Mouse (Mus musculus): ENCODE measurements around the gene Ildr1. TPM values are rescaled to one million over a fixed set of nuclear protein-coding genes. Genes with fewer than 3 reads are reported as not detected.

The Ildr1 gene
- polyA plus RNA-seq, 1 experiment from 2014 or later, result not detected

DNA sequence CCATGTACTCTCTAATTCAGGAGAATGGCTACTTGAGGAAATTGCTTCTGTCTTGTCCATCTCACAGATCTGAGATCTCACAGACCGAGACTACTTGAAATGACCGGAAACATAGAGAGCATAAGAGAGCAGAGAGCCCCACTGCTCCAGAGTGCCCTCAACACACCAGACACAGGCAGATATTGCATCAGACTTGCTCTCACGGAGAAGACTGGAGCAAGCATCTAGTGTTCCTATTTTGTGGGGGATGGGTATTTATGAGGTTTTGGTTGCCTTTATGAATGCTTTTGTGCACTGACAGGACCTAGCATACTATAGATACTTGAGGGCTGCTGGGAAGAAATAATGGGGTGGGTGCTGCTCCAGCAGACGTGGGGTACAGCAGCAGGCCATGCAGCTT, 20.6 kb upstream of the Ildr1 start:
- no peaks in the 10 kb centered on the region for H3K9me3 ChIP-seq
- no peak overlapping the region for H3K27ac ChIP-seq
- no peaks in the 10 kb centered on the region for H3K27me3 ChIP-seq (replicated peaks)
- no peak overlapping the region for H3K4me3 ChIP-seq
- 86% methylated on average over 4 of the region's 4 CpGs for WGBS
- no peaks in the 10 kb centered on the region for H3K36me3 ChIP-seq
- no peak overlapping the region for H3K4me2 ChIP-seq (replicated peaks)
- H3K4me1 ChIP-seq, result no peaks in the 10 kb centered on the region
- H3K9ac ChIP-seq, result no peak overlapping the region
- ATAC-seq (ENCODE audit: low FRiP score, low read depth), result no peak

DNA sequence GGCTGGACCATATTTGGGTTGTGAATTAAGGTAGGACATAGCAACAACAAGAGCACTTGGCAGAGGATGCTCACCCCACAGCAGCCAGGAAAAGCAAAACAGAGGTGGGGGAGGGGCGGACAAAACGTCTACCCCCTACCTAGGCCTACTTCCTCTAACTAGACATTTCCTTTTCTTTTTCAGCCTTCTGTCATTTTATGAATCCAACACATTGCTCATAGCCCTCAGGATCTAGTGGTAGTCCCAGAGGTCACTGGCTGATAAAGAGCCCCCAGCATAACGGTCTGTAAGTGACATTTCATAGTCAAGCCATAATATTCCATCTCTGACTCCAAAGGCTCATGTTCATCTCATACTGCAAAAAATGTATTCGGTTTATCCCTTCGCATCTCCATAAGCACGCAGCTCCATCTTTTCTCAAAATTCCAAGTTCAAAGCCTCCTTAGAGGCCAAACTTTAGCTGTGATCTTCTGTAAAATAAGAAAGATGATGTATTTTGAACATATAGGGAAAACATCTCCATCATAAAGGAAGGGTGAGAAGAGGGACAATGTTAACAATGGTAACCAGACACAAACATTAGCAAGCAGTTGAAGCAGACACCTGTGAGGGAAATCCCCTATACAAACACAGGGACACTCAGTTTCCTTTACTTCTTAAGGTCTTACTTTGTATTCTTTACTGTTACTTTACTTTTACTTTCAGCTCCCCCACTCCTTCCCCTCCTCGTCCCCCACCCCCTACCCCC, 19.1 kb upstream of the Ildr1 start:
- Histone ChIP-seq H3K27ac (no peak overlapping the region), H3K4me1 (no peaks in the 10 kb centered on the region), H3K9me3 (no peaks in the 10 kb centered on the region), H3K4me2 (replicated peaks) (no peak overlapping the region), H3K27me3 (replicated peaks) (no peaks in the 10 kb centered on the region), H3K4me3 (no peak overlapping the region), H3K36me3 (no peaks in the 10 kb centered on the region), H3K9ac (no peak overlapping the region)
- 74% methylated on average over 7 of the region's 7 CpGs for WGBS
- ATAC-seq (ENCODE audit: low FRiP score, low read depth), result no peak

DNA sequence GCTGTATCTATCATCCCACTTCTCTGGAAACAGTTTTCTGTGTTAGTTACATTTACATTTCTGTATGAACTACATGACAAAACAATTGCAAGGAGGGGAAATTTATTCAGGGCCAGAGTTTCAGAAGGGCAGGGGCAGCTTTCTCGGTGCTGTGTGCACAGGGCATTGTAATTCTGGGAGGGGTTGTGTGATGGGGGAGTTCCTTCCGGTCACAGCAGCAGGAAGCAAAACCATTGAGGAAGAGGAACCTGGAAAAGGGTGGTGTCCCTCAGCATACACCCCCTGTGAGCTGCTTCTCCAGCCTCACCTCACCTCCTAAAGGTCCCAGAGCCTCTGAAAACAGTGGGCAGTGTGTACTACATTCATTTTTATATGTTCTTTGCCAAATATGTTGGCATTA, 18.5 kb upstream of the Ildr1 start:
- no peak for ATAC-seq (ENCODE audit: low FRiP score, low read depth)
- no peak overlapping the region for H3K27ac ChIP-seq
- no peaks in the 10 kb centered on the region for H3K4me1 ChIP-seq
- H3K4me3 ChIP-seq, result no peak overlapping the region
- H3K27me3 ChIP-seq (replicated peaks), result no peaks in the 10 kb centered on the region
- H3K4me2 ChIP-seq (replicated peaks), result no peak overlapping the region
- 59% methylated on average over 2 of the region's 2 CpGs for WGBS
- H3K9ac ChIP-seq, result no peak overlapping the region
- H3K9me3 ChIP-seq, result no peaks in the 10 kb centered on the region
- no peaks in the 10 kb centered on the region for H3K36me3 ChIP-seq

DNA sequence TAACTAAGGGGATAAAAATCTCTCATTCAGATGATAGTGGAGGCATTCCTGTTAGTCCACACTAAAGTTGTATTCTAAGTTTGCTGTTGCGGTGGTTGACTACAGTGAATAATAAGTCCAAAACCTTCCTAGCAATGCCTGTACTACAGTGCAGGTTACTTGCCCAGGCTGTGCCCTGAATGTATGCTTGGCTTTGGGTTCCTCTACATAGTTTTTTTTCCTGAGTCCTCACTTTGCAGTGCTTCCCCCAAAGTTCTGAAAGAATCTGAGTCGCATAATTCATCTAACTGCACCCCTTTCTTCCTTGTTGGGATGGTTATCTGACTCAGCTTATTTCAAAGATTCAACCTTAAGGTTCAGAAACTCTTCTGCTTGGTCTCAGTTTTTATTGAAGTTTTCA, 17.9 kb upstream of the Ildr1 start:
- Histone ChIP-seq H3K9ac (no peak overlapping the region), H3K9me3 (no peaks in the 10 kb centered on the region), H3K4me1 (no peaks in the 10 kb centered on the region), H3K36me3 (no peaks in the 10 kb centered on the region), H3K27me3 (replicated peaks) (no peaks in the 10 kb centered on the region), H3K27ac (no peak overlapping the region), H3K4me2 (replicated peaks) (no peak overlapping the region), H3K4me3 (no peak overlapping the region)
- no peak for ATAC-seq (ENCODE audit: low FRiP score, low read depth)
- WGBS, result 91% methylated on average over 2 of the region's 2 CpGs

DNA sequence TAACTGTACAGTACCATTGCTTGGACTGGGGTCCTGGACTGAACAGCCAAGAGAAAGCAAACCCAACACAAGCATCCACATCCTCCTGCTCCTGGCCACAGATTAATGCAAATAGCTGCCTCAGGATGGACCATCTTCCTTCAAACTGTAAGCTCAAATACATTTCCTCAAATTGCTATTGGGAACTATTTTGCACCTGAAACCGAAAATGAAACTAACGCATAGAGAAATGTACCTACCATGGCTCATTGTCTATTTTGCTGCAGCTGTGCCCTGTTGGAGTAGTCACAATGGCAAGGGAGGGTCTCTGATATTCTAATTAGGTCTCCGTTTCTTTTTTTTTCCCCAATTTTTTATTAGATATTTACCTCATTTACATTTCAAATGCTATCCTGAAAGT, 11.9 kb upstream of the Ildr1 start:
- H3K27ac ChIP-seq, result no peak overlapping the region
- H3K4me3 ChIP-seq, result no peak overlapping the region
- H3K27me3 ChIP-seq (replicated peaks), result no peaks in the 10 kb centered on the region
- 94% methylated on average over 3 of the region's 3 CpGs for WGBS
- no peaks in the 10 kb centered on the region for H3K9me3 ChIP-seq
- ATAC-seq (ENCODE audit: low FRiP score, low read depth), result no peak
- no peaks in the 10 kb centered on the region for H3K4me1 ChIP-seq
- no peak overlapping the region for H3K4me2 ChIP-seq (replicated peaks)
- H3K36me3 ChIP-seq, result no peaks in the 10 kb centered on the region
- H3K9ac ChIP-seq, result no peak overlapping the region

DNA sequence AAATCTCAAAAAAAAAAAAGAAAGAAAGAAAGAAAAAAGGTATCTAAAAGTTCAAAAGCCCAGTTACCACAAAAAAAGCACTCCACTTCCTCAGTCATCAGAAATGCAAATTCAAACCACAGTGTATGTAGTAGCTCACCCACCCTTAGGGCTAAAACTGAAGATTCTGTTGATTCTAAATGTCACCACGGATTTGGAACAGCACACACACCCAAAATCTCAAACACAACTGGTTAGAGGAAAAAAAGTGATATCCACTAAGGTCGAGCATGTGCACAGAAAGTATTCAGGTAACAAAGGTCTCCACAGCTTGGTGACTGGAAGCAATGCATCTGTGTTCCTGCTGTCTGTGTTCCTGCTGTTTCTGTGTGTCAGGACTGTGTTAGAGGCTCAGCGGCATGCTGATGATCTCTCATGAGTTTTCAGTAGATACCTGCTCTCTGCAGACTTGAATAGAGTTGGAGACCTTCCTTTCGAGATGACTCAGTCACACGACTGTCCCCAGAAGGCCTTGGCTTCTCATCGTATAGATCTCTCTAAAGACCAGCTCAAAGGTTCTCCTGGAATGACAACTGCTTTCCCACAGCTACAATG, 9.4 kb upstream of the Ildr1 start:
- no peaks in the 10 kb centered on the region for H3K36me3 ChIP-seq
- ATAC-seq (ENCODE audit: low FRiP score, low read depth), result no peak
- H3K4me2 ChIP-seq (replicated peaks), result no peak overlapping the region
- no peak overlapping the region for H3K27ac ChIP-seq
- H3K4me3 ChIP-seq, result no peak overlapping the region
- H3K4me1 ChIP-seq, result no peaks in the 10 kb centered on the region
- no peak overlapping the region for H3K9ac ChIP-seq
- H3K27me3 ChIP-seq (replicated peaks), result no peaks in the 10 kb centered on the region
- H3K9me3 ChIP-seq, result no peaks in the 10 kb centered on the region
- 81% methylated on average over 6 of the region's 6 CpGs for WGBS

DNA sequence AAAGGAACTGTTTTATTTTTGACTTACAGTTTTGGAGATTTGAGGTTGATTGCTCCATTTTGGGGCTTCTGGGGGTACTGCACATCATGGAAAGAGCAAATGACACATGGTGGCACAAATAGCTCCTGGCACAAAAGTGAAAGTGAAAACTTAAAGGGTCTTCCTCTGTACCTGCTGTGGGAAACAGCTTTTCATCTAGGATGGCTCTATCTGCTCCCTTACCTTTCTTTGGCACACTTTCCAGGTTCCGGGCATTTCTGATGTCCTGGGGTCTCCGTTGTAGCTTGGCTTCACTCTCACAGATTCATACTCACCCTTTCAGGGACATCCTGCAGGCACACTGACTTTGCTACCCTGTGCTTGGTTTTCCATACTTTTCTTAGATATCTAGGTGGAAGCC, 5.7 kb upstream of the Ildr1 start:
- Histone ChIP-seq H3K4me2 (replicated peaks) (no peak overlapping the region), H3K4me1 (no peaks in the 10 kb centered on the region), H3K4me3 (no peak overlapping the region), H3K36me3 (no peaks in the 10 kb centered on the region), H3K9me3 (no peaks in the 10 kb centered on the region), H3K9ac (no peak overlapping the region), H3K27ac (no peak overlapping the region), H3K27me3 (replicated peaks) (peaks cover 2% of the 10 kb centered on the region; the same call in 1 of the 2 replicates)
- ATAC-seq (ENCODE audit: low FRiP score, low read depth), result no peak
- WGBS, result 96% methylated on average over 2 of the region's 2 CpGs

DNA sequence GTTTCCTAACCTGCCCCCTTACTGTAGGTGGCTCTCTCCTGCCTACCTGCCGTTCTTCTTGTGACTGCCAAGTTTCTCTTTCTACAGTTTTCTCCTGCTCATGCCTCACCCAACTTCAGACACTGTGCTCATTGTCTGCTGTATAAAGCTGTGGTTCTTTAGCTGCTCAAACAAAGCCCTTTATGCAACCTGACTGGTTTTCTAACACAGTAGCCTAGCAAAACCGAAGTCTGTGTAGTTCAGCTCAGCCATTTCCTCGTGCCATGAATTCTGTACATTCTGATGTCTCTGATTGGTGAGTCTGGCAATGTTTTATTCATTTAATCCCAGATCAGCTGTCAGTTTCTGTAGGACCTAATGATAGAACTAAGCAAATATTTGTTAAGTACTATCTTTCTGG, 2.3 kb upstream of the Ildr1 start:
- WGBS, result 77% methylated on average over 3 of the region's 3 CpGs
- Histone ChIP-seq H3K9ac (no peak overlapping the region), H3K4me3 (no peak overlapping the region), H3K27me3 (replicated peaks) (peaks cover 18% of the 10 kb centered on the region), H3K9me3 (no peaks in the 10 kb centered on the region), H3K36me3 (no peaks in the 10 kb centered on the region), H3K4me2 (replicated peaks) (no peak overlapping the region), H3K27ac (no peak overlapping the region), H3K4me1 (peaks cover 6% of the 10 kb centered on the region)
- no peak for ATAC-seq (ENCODE audit: low FRiP score, low read depth)

DNA sequence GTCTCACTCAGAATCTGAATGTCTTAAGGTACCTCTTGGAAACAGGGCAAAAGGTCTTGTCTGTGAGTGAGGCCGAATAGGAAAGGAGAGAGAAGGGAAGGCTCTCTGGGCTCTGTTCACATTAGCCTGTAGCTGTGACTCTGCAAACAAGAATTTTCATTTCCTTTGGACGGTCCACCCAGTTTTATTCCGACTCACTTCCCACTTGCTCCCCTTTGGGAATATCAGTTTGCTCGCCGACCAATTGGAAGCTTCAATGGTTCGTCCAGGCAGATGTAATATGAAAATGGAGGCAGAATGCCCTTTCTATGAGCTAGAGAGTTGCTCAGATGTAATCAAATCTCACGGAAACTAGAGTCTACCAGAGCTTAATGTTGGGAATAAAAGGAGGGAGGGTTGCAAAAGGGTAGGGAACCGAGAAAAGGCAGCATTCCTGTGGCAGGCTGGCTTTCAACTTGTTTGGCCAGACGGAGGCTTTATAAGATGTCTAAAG, 1.1 kb downstream of the Ildr1 start:
- H3K36me3 ChIP-seq, result no peaks in the 10 kb centered on the region
- H3K4me2 ChIP-seq (replicated peaks), result no peak overlapping the region
- no peaks in the 10 kb centered on the region for H3K9me3 ChIP-seq
- ATAC-seq (ENCODE audit: low FRiP score, low read depth), result no peak
- H3K27ac ChIP-seq, result no peak overlapping the region
- no peak overlapping the region for H3K9ac ChIP-seq
- H3K27me3 ChIP-seq (replicated peaks), result peaks cover 18% of the 10 kb centered on the region
- WGBS, result 71% methylated on average over 9 of the region's 9 CpGs
- no peak overlapping the region for H3K4me3 ChIP-seq
- peaks cover 6% of the 10 kb centered on the region for H3K4me1 ChIP-seq

DNA sequence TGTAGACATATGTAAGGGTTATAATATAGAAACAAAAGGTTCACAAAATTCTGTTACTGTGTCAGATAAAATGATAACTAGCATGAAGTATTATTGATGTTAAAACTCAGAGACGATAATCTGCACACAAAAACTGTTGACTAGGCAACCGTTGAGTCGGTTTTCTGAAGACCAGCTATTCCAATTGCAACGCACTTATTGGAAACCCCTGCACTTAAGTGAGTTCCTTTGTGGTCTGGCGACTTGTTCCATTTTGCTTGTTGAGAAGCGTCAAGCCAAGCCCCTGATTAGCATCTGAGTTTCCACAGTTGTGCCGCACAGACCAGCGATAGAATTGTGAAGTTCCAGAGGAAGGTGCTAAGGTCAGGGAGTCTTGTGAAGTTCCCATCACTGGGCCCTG, 3.6 kb downstream of the Ildr1 start:
- Histone ChIP-seq H3K9me3 (no peaks in the 10 kb centered on the region), H3K4me2 (replicated peaks) (no peak overlapping the region), H3K36me3 (no peaks in the 10 kb centered on the region), H3K27ac (no peak overlapping the region), H3K4me1 (peaks cover 6% of the 10 kb centered on the region), H3K27me3 (replicated peaks) (peaks cover 18% of the 10 kb centered on the region), H3K9ac (no peak overlapping the region), H3K4me3 (no peak overlapping the region)
- no peak for ATAC-seq (ENCODE audit: low FRiP score, low read depth)
- 88% methylated on average over 8 of the region's 8 CpGs for WGBS

DNA sequence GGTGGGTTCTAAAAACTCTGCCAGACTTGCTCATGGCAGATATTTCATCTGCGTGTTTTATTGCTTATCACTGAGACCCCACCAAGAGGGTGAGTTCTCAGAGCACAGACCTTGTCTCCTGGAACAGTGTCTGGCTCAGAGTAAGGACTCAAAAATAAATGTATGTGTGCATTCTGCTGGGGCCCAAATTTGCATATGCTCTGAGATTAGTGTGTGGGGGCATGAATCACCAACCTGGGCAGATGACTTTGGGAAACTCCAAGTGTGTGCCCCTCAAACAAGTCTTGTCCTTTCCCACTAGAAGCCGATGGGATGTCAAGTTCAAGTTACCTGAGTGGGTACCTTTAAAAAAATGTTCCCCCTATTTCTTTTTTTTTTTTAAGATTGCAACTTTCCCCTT, 6.7 kb downstream of the Ildr1 start:
- Histone ChIP-seq H3K9ac (no peak overlapping the region), H3K4me1 (no peaks in the 10 kb centered on the region), H3K9me3 (no peaks in the 10 kb centered on the region), H3K27me3 (replicated peaks) (no peaks in the 10 kb centered on the region), H3K4me3 (no peak overlapping the region), H3K27ac (no peak overlapping the region), H3K36me3 (no peaks in the 10 kb centered on the region), H3K4me2 (replicated peaks) (no peak overlapping the region)
- ATAC-seq (ENCODE audit: low FRiP score, low read depth), result no peak
- 92% methylated on average over 2 of the region's 2 CpGs for WGBS

DNA sequence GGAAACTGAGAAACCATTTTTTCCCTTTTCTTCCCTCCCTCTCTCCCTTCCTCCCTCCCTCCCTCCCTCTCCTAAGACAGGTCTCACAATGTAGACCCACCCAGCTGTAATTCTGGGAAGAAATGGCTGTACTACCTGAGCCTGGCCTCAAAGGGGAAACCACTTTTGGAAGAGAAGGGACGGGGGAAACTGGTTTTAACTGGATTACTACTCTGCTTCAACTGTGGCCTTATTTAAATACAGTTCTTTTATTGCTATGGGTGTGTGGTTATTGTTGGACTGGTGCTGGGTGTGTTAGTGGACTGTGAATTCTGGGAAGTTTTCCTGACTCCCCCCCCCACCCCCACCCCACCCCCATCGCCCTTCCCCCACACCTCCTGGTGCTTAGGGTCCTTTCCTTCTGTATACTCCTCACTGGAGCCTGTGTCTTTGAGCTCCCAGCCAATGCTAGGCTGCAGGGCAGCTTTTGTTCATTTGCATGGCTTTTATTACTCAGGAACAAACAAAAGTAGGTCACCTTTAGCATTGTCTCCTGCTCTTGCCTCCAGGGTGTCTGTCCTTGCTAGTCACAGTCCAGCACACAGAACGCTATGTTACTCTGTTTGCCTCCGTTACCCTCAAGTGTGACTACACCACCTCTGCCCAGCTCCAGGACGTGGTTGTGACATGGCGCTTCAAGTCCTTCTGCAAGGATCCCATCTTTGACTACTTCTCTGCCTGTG, 14.1 kb downstream of the Ildr1 start:
- H3K36me3 ChIP-seq, result no peaks in the 10 kb centered on the region
- no peaks in the 10 kb centered on the region for H3K27me3 ChIP-seq (replicated peaks)
- 71% methylated on average over 6 of the region's 6 CpGs for WGBS
- no peak overlapping the region for H3K27ac ChIP-seq
- no peak overlapping the region for H3K4me2 ChIP-seq (replicated peaks)
- no peak overlapping the region for H3K4me3 ChIP-seq
- no peak overlapping the region for H3K9ac ChIP-seq
- no peaks in the 10 kb centered on the region for H3K4me1 ChIP-seq
- no peaks in the 10 kb centered on the region for H3K9me3 ChIP-seq
- ATAC-seq (ENCODE audit: low FRiP score, low read depth), result no peak
